Mouse (Mus musculus) brown adipose tissue, adult 24 weeks (tissue): ENCODE data around the gene Rita1. TPM values are rescaled to one million over a fixed set of nuclear protein-coding genes. Genes with fewer than 3 reads are reported as not detected.

Experiments used
- H3K27ac ChIP-seq: fragments of 200-500 bp; replicated peaks from 2 replicates; pipeline ENCODE4 v1.5.1; 2012; ENCODE audit warnings: low read depth, mild to moderate bottlenecking, low read length
- H3K4me1 ChIP-seq: fragments of 200-500 bp; 2 replicates; pipeline ENCODE4 v1.6.1; 2012; ENCODE audit warnings: low read length, mixed read lengths; ENCODE audit not compliant: control insufficient read depth, insufficient read depth, insufficient read length
- H3K4me3 ChIP-seq: fragments of 200-500 bp; 2 replicates; pipeline ENCODE4 v1.5.1; 2012; ENCODE audit warnings: low read depth, mild to moderate bottlenecking, low read length, moderate library complexity; ENCODE audit not compliant: insufficient read depth
- polyA plus RNA-seq: library from polyadenylated mRNA; stranded (reverse); fragments of >200 nt; gene quantifications from 2 replicates; pipeline ENCODE4 v1.2.4, GENCODE M21; 2012; ENCODE audit not compliant: missing spikeins, insufficient read depth, insufficient read length

The Rita1 gene
- polyA plus RNA-seq: 11.3 and 15.3 TPM in 2 replicates

DNA sequence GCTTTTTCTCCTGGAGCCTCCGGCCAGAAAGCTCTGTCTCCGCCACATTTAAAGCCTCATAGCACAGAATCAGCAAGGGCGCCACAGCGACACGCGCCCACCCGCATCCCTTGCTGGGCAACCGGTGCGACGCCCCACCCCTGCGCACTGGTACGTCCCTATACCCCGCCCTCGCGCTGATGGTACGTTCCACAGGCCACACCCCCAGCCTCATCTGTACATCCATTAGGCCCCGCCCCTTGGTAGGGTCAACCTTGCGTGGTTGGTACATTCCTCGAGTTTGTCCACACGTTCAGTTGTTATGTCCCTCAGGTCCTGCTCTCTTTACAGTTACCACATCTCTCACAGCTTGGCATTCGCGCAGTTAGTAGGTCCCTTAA lies at the start of gene Rita1, which contains the start of gene Ddx54:
Rita1 (minus strand) TSS at position 148 of the 380 bp plus-strand sequence.
Ddx54 (plus strand) TSS at position 298 of the 380 bp plus-strand sequence.
- H3K4me1 ChIP-seq: peaks cover 8% of the 10 kb centered on the region; the same call in 1 of the 2 replicates
- H3K4me3 ChIP-seq: peak within 1 kb of the TSS; percentile 85
- H3K27ac ChIP-seq: peak within 1 kb of the TSS; percentile 98

DNA sequence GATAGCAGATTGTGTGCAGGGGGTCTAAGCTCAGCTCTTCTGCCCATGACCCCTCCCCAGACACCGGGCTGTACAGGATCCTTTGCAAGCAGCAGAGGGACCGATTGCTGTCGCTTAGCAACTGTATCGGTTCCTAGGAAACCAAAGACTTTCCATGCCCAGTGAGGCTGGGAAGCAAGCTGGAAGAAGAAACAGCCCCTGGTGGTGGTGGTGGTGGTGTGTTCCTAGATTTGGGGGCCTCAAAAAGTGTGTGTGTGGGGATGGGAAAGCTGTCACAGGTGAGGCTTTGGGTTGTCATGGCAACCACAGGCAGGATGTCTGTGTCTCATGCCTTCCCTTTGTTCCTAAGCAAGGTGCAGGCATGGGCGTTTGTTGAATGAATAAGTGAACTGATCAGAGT lies 48.4 kb upstream of the Rita1 start:
- no peak overlapping the region for H3K4me3 ChIP-seq
- no peaks in the 10 kb centered on the region for H3K4me1 ChIP-seq
- H3K27ac ChIP-seq: no peak overlapping the region

GRCm38 (mm10) chr5:120656281-120656751 lies 43.9 kb upstream of the Rita1 start:
- Histone ChIP-seq H3K4me1 (no peaks in the 10 kb centered on the region), H3K27ac (no peak overlapping the region), H3K4me3 (no peak overlapping the region)

- H3K4me1 ChIP-seq: peaks cover 2% of the 10 kb centered on the region; the same call in 1 of the 2 replicates
- H3K4me3 ChIP-seq: no peak overlapping the region
- H3K27ac ChIP-seq: no peak overlapping the region
Observed at GRCm38 (mm10) chr5:120653873-120654272, 41.5 kb upstream of the Rita1 start.

DNA sequence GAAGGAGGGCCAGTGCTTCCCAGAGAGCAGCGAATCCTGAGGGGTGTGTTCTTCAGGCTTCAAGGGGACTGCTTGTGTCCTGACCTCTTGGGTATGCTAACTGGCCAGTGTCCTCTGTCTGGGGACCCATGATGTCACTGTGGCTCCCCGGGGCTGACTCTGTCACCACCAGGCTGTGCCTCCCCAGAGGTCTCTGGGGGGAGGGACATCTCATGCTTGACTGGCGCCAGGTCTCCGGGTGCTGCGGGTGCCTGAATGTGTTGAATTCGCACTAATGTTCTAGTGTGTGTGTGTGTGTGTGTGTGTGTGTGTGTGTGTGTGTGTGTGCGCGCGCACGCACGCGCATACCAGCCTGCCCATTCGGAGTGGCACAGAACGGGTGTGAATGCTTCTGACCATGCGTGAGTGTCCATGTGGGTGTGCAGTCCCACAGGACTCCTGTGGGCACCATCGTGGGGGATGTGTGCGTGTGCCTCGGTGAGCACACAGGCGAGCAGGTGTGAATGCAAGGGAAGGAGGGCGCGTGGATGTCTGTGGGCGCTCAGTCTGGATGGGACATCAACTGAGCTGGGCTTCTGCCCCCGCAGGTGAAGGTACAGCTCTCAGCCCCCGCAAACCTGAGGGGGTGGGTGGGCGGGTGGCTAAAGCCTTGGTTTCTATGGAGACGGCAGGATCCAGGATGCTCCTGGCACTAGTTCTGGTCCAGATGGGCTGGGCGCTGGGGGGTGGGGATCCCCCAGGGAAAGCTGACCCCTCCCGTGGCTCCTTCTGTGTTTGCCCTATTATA lies 40.7 kb upstream of the Rita1 start:
- H3K4me3 ChIP-seq: no peak overlapping the region
- H3K27ac ChIP-seq: no peak overlapping the region
- peaks cover 2% of the 10 kb centered on the region; the same call in 1 of the 2 replicates for H3K4me1 ChIP-seq

GRCm38 (mm10) chr5:120651230-120651629 lies 38.8 kb upstream of the Rita1 start:
- no peak overlapping the region for H3K27ac ChIP-seq
- peaks cover 2% of the 10 kb centered on the region; the same call in 1 of the 2 replicates for H3K4me1 ChIP-seq
- H3K4me3 ChIP-seq: no peak overlapping the region

DNA sequence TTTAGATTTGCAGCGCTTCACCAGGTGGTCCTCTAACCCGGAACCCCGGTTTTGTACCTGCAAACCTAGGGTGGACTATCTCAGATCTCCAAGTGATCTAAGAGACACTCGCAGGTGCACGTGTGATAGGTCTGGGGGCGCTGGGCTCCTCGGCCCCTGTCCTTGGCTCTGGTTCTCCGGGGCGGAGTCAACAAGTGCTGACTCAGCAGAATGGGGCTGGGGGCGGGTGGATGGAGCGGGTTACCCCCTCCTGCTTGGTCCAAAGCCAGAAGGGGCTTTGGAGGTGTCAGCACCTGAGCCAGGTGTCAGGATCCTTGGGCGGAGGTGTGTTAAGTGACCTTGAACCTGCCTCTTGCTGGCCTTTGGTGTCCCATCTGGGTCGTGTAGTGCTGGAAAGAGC lies 37.5 kb upstream of the Rita1 start:
- Histone ChIP-seq H3K27ac (no peak overlapping the region), H3K4me1 (peaks cover 2% of the 10 kb centered on the region; the same call in 1 of the 2 replicates), H3K4me3 (no peak overlapping the region)

DNA sequence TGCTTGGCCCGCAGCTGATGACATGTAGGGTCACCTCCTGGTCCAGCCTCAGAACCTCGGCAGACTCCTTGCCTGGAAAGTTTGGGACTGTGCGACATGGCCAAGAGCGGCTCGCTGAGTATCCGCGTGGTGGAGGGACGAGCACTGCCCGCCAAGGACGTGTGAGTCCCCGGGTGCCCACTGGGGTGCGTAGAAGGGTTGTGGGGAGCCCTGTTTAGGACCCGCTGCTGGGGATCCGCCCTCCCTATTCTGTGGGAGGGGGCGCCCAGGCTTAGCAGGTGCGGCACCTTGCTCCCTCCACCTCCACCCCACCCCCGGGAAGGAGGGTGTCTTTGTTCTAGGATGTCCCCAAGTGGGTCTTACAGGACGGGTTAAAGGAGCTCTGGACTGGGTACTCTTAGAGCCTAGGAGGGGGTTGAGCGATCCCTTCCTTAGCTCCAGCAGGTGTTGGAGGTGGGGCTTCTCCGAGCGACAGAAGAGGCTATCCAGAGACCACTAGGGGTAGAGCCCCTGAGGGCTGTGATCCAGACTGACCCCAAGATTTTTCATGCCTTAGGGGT lies 37.1 kb upstream of the Rita1 start:
- Histone ChIP-seq H3K27ac (no peak overlapping the region), H3K4me3 (peak overlapping the region; percentile 33; the same call in 1 of the 2 replicates), H3K4me1 (peaks cover 2% of the 10 kb centered on the region; the same call in 1 of the 2 replicates)

- peaks cover 2% of the 10 kb centered on the region; the same call in 1 of the 2 replicates for H3K4me1 ChIP-seq
- peak within 1 kb of the TSS; percentile 38 for H3K4me3 ChIP-seq
- no peak within 1 kb of the TSS for H3K27ac ChIP-seq
Observed at GRCm38 (mm10) chr5:120648569-120649373, 36.4 kb upstream of the Rita1 start, which contains the start of gene Rasal1. TSS of gene Rasal1 (plus strand) at chr5:120648812.

DNA sequence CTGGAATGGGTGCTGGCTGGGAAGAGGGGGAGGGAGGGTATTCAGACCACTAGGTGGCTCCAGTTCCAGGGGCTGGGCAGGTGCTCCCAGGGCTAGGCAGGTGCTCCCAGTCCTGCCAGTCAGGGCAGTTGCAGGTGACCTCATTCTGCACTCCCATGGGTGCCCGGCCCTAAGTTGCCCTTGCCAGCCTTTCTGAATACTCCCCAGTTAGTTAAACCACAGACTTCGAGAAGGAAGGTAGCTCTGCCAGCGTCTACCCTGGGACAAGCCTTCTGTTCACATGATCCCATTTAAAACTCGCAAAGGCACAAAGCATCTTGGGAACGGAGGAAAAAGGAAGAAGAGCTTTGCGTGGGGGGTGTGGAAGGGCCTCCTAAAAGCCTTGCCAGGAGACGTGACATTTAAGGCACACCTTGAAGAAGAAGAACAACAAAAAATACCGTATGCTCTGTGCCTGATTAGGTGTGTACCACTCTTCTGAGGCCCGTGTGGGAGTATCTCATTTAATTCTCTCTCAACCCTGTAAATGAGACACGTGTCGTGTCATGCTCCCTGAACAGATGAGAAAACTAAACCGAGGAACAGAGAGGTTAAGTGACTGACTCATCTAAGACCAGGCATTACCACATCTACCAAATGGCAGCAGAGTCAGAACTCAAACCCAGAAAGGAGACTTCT lies 35.6 kb upstream of the Rita1 start:
- no peak overlapping the region for H3K4me3 ChIP-seq
- H3K27ac ChIP-seq: no peak overlapping the region
- peaks cover 2% of the 10 kb centered on the region; the same call in 1 of the 2 replicates for H3K4me1 ChIP-seq

- Histone ChIP-seq H3K4me1 (peaks cover 2% of the 10 kb centered on the region; the same call in 1 of the 2 replicates), H3K4me3 (no peak overlapping the region), H3K27ac (no peak overlapping the region)
Observed at GRCm38 (mm10) chr5:120647361-120647760, 35.0 kb upstream of the Rita1 start.

- Histone ChIP-seq H3K27ac (no peak overlapping the region), H3K4me3 (no peak overlapping the region), H3K4me1 (peaks cover 2% of the 10 kb centered on the region; the same call in 1 of the 2 replicates)
Observed at GRCm38 (mm10) chr5:120645851-120646250, 33.5 kb upstream of the Rita1 start.

GRCm38 (mm10) chr5:120644227-120644626 lies 31.8 kb upstream of the Rita1 start:
- H3K4me3 ChIP-seq: no peak overlapping the region
- H3K4me1 ChIP-seq: peaks cover 1% of the 10 kb centered on the region; the same call in 1 of the 2 replicates
- H3K27ac ChIP-seq: no peak overlapping the region

DNA sequence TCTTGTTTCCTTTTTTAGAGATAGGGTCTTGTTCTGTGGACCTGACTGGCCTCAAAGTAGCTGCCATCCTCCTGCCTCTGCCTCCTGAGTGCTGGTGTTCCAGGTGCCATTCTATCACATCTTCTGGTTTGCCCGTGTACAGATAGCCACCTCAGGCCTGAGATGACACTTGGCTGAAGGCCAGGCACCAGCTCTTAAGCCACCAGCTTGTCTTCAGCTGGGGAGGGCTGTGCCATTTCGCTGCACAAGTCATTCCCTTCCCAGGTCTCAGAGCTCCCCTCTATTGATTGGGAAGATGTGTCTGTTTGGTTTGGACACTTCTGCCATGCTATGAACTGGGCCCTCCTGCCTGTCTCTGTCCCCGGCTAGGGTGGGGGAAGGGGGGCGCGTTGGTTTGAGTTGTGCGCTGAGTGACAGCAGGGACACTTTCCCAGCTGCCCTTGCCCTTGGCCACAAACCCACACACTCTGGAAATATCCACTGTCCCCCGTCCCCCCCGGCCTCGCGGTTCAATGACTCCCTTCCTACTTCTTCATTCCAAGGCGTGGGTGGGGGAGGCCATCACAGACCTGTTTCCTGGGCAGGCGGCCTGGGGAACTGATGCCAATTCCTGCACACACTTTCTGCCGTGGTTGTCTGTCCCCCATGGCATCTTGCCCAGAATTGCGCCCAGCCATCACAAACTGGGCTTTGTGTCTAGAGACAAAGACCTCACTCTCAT lies 31.1 kb upstream of the Rita1 start:
- Histone ChIP-seq H3K4me1 (no peaks in the 10 kb centered on the region), H3K4me3 (no peak overlapping the region), H3K27ac (no peak overlapping the region)
